Mouse (Mus musculus): ENCODE measurements around the gene Ppp1r12b.

DNA sequence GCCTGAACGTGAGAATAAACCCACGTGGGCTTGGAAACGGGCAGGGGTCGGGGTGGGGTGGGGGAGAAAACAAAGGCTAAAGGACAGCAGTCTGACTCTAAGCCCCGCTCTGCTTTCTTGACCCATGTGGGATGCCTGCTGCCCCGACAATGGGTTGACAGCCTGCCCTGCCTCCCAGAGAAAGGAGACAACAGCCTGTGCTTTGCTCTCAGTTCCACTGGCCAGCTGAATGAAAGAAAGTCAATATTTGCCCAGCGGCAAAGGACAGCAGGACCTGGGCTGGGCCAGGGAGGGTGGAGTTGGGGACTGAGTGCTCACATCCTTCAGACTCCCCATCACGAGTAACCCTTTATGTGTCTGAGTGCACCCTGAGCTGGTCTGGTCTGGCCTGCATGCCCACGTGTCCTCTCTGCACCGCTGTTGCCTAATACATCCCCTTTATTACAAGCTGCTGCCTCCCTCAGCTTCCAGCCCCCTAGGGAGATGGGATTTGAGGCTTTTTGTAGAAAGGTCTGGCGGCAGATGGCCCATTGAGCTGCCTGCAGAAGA is 242.2 kb downstream of the Ppp1r12b start:
- TF ChIP-seq CTCF (conservative IDR thresholded peaks at IDR 0.05 in 1 of 2, IDR thresholded peaks at IDR 0.05 in 1 of 2; ENCODE audit: low read depth in 2 of 2, low read length in 2 of 2) (no peak), CHD1 (IDR thresholded peaks at IDR 0.05; ENCODE audit: low read depth, low read length) (no peak), POLR2A (IDR thresholded peaks at IDR 0.05; ENCODE audit: low read depth, low read length) (no peak), KAT2A (IDR thresholded peaks at IDR 0.05; ENCODE audit: insufficient replicate concordance, low read length) (no peak), UBTF (IDR thresholded peaks at IDR 0.05; ENCODE audit: low read depth, low read length) (no peak), POLR2AphosphoS2 (IDR thresholded peaks at IDR 0.05; ENCODE audit: low read depth, low read length) (no peak), MAX (IDR thresholded peaks at IDR 0.05; ENCODE audit: low read length) (no peak), ZNF384 (IDR thresholded peaks at IDR 0.05; ENCODE audit: low read depth, low read length) (no peak), E2F4 (IDR thresholded peaks at IDR 0.05; ENCODE audit: insufficient replicate concordance, low read depth, low read length) (no peak)

Data from CH12.LX (cell line).